Mouse (Mus musculus) embryonic facial prominence, embryonic 12.5 days (tissue): ENCODE results near the gene Cep112. TPM values are rescaled to one million over a fixed set of nuclear protein-coding genes. Genes with fewer than 3 reads are reported as not detected.

Experiments
- ATAC-seq: fragments of 200-750 bp; cut with Nextera tagmentation; 2 replicates; pipeline ENCODE4 v1.8.0; 2017; ENCODE audit not compliant: insufficient number of reproducible peaks, insufficient read depth, low FRiP score, low TSS enrichment
- H3K27ac ChIP-seq: fragments of 300-500 bp; sonication (generic); 2 replicates; pipeline ENCODE4 v1.5.1; 2016; ENCODE audit warnings: mild to moderate bottlenecking
- H3K27me3 ChIP-seq: fragments of 300-500 bp; sonication (generic); 2 replicates; pipeline ENCODE4 v1.6.1; 2016; ENCODE audit warnings: mild to moderate bottlenecking, moderate library complexity
- H3K36me3 ChIP-seq: fragments of 300-500 bp; sonication (generic); 2 replicates; pipeline ENCODE4 v1.6.1; 2016; ENCODE audit warnings: mild to moderate bottlenecking
- H3K4me1 ChIP-seq: fragments of 300-500 bp; sonication (generic); 2 replicates; pipeline ENCODE4 v1.6.1; 2016
- H3K4me2 ChIP-seq: fragments of 300-500 bp; sonication (generic); replicated peaks from 2 replicates; pipeline ENCODE4 v1.6.1; 2016; ENCODE audit warnings: mild to moderate bottlenecking, moderate library complexity
- H3K4me3 ChIP-seq: fragments of 300-500 bp; sonication (generic); 2 replicates; pipeline ENCODE4 v1.5.1; 2016; ENCODE audit warnings: mild to moderate bottlenecking
- H3K9ac ChIP-seq: fragments of 300-500 bp; sonication (generic); 2 replicates; pipeline ENCODE4 v1.6.1; 2016; ENCODE audit warnings: mild to moderate bottlenecking, moderate library complexity
- H3K9me3 ChIP-seq: fragments of 300-500 bp; sonication (generic); 2 replicates; pipeline ENCODE4 v1.6.1; 2016; ENCODE audit warnings: mild to moderate bottlenecking, moderate library complexity
- WGBS: fragments of 180-500 bp; shearing (Covaris S2); methylation state at CpG from one replicate; pipeline ENCODE4 v1.1.7; 2016; 5-methylcytosine and 5-hydroxymethylcytosine counted together
- polyA plus RNA-seq: library from polyadenylated mRNA; unstranded; fragments of >200 nt; fragmentation: Nextera tagmentation; extraction: Ambion mirVana; gene quantifications from 2 replicates; pipeline ENCODE4 v1.2.1, GENCODE M21; 2016

The Cep112 gene
- polyA plus RNA-seq, 1 experiment from 2014 or later = 13.8 TPM

DNA sequence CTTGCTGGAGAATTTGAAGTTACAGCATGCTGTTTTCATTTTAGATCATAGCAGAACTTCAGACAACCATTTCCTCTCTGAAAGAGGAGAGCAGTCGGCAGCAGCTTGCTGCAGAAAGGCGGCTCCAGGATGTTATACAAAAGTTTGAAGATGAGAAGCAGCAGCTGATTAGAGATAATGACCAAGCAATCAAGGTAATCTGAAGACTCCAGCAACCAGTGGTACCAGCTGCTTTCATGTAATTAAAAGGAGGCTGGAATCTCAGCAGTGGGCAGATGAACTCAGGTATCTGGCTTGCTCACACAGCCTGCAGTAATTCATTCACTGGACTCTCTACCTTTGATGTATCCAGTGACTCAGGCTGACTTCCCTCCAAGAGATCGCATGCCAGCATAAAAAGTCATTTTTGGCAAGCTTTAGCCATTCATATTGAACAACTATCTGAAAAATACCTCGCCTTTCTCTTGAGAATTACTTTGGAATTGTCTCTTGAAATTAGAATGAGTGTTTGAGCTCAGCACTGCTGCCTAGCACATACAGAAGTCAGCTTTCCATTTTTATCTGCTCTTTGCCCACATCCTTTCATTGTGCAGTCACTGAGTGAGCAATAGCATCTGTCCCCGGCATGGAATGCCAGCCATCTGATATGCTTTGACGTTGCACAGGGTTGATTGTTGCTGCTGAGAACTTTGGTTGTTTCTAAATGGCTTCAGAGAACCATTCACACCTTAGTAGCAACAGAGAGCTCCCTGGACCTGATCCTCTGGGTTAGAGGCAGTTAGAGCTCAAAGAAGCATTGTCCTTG lies 332.8 kb downstream of the Cep112 start:
- 0 out of 2 replicates have a peak overlapping the region, but pooled peaks have one; percentile 2 for H3K4me2 ChIP-seq
- 33% methylated on average over 6 of the region's 6 CpGs for WGBS
- peak overlapping the region; percentile 86 for H3K27ac ChIP-seq
- no peaks in the 10 kb centered on the region for H3K9me3 ChIP-seq
- H3K27me3 ChIP-seq = no peaks in the 10 kb centered on the region
- H3K4me3 ChIP-seq = no peak overlapping the region
- H3K9ac ChIP-seq = no peak overlapping the region
- no peak for ATAC-seq
- H3K4me1 ChIP-seq = peaks cover 13% of the 10 kb centered on the region
- no peaks in the 10 kb centered on the region for H3K36me3 ChIP-seq

DNA sequence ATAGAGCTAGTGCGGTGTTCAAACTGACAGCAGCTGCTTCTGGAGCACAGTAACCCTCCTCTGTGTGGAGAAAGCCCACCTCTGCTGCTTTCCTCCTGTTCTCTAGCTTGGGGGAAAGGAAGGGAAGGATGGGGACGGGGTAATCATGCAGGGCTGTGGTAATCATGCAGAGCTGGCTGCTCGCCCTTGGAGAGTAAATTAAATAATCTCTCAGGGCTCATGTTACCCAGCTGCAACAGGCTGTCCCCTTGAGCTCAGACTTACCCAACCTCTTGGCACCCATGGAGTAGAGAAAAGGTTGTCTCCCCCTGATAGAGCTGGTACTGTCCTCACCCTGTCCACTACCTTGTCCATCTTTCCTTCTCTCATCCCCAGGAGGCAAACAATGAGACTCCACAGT lies 345.1 kb downstream of the Cep112 start:
- WGBS = 30% methylated on average over 3 of the region's 3 CpGs
- no peaks in the 10 kb centered on the region for H3K9me3 ChIP-seq
- no peak overlapping the region for H3K4me2 ChIP-seq
- no peak overlapping the region for H3K4me3 ChIP-seq
- H3K9ac ChIP-seq = no peak overlapping the region
- ATAC-seq = peak; percentile 35; the same call in 1 of the 2 replicates
- H3K27me3 ChIP-seq = no peaks in the 10 kb centered on the region
- peaks cover 12% of the 10 kb centered on the region for H3K4me1 ChIP-seq
- H3K27ac ChIP-seq = no peak overlapping the region
- no peaks in the 10 kb centered on the region for H3K36me3 ChIP-seq

DNA sequence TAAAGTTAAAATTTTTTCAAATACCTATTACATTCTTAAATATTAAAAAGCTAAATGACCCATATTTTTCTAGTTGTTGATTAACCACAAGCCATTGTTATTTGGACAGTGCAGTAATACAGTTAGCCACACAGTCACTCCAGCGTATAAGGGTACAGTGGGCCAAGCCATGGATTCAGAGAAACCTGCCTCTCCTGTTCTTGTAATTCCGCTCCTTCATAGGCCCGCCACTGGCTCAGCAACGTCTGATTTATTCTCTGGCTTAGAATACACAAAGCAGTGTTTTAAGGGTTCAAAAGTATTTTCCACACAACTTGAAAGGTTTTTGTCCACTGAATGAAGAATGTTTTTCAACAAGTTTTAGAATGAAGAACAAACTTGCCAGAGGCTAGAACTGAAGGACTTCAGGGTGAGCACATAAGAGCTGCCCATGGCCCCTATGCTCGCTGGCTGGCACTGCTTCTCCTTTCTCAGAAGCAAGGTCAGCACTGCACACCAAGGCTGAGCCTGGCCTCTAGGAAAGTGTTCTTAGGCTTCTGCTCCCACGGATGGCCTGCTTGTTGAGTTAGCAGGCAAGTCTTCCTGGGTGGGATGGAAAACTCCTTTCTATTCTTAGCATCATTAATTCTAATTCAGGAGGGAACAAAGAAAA lies 349.2 kb downstream of the Cep112 start:
- H3K27ac ChIP-seq = no peak overlapping the region
- H3K36me3 ChIP-seq = no peaks in the 10 kb centered on the region
- H3K4me2 ChIP-seq = no peak overlapping the region
- no peak for ATAC-seq
- H3K4me3 ChIP-seq = no peak overlapping the region
- no peak overlapping the region for H3K9ac ChIP-seq
- no peaks in the 10 kb centered on the region for H3K27me3 ChIP-seq
- H3K9me3 ChIP-seq = no peaks in the 10 kb centered on the region
- 72% methylated on average over 6 of the region's 6 CpGs for WGBS
- peaks cover 12% of the 10 kb centered on the region for H3K4me1 ChIP-seq

DNA sequence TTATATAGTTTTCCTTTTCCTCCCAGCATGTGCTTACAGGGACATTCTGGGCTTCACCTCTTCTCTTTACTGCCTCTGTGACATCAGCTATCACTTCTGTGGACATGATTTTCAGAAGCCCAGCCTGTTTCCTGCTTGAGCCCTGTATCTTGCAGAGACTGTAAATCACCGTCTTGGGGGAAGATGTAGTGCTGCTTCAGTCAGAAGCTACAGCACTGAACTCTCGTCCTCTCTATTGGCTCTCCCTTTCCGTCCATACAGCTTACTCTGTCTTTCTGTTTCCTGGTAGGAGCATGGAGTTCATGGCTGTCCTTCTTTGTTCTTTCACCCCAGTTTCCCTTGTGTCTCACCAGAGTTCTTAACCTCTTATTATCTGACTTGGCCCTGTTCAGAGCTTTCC lies 352.2 kb downstream of the Cep112 start:
- Histone ChIP-seq H3K4me3 (no peak overlapping the region), H3K9me3 (no peaks in the 10 kb centered on the region), H3K27me3 (no peaks in the 10 kb centered on the region), H3K9ac (no peak overlapping the region), H3K27ac (no peak overlapping the region), H3K36me3 (no peaks in the 10 kb centered on the region), H3K4me2 (no peak overlapping the region), H3K4me1 (no peaks in the 10 kb centered on the region)
- ATAC-seq = no peak
- 66% methylated on average over 3 of the region's 3 CpGs for WGBS

DNA sequence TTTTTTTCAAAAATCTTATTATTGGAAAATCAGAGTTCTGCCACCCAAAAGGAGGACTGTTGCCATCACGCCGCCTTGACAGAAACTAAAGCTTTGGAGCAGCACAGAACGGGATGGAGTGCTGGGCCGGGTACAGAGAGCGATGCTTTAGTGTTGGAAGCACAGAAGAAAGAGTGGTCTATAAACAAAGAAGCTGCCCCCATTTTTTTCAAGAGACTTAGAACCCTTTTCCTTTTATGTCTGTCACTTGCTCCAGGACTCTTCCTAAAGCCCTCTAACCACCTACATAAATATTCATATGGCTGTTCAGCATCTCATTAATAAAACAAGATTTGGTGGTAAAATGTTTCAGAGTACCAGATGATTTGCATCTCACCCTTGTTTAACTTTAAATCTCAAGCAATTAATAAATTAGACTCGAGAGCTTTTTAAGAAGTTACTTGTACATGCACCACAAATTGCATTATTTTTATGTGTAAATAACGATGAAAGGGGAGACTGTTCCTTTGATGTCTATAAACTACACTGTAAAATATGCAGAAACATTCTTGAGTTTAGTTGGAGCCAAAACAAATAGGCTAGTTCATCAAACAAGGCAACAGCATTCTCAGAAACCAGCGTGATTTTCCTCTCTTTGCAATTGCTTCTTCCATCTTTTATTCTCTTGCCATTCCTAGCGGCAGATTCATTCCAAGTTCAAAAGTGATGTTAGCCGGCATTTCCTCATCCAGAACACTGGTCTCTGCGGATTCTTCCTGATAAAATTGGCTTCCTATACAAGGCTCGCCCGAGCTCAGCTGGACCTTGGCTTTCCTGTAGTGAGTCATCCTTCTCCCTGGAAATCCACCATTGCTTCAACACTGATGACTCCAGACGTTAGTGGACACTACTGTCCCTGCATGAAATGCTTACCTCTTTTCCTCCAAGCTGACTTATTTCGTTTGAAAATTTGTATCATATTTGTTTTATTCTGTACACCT lies 355.6 kb downstream of the Cep112 start:
- H3K4me3 ChIP-seq = no peak overlapping the region
- H3K4me2 ChIP-seq = no peak overlapping the region
- H3K4me1 ChIP-seq = no peaks in the 10 kb centered on the region
- no peaks in the 10 kb centered on the region for H3K27me3 ChIP-seq
- no peak for ATAC-seq
- H3K36me3 ChIP-seq = no peaks in the 10 kb centered on the region
- no peak overlapping the region for H3K27ac ChIP-seq
- 87% methylated on average over 15 of the region's 15 CpGs for WGBS
- H3K9me3 ChIP-seq = no peaks in the 10 kb centered on the region
- no peak overlapping the region for H3K9ac ChIP-seq

DNA sequence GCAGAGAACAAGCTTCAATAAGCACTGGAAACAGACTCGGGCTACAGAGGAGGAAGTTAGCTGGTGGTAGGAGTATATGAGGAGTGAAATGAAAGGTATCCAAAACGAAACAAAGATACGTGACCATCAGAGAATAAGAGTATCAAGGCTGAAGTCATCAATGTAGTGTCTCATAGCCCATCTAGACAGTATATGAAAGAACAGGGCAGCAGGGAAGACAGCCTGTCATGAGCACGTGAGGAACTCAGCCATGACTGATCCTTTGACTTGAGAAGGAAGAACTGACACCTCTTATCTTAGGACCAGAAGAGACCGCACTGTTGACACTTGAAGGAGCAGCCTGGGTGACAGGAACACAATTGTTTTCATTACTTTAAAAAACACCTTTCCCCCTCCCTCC lies 373.4 kb downstream of the Cep112 start:
- no peak for ATAC-seq
- Histone ChIP-seq H3K27me3 (no peaks in the 10 kb centered on the region), H3K4me3 (no peak overlapping the region), H3K4me1 (no peaks in the 10 kb centered on the region; the same call in 1 of the 2 replicates), H3K4me2 (no peak overlapping the region), H3K9me3 (no peaks in the 10 kb centered on the region), H3K27ac (no peak overlapping the region), H3K9ac (no peak overlapping the region), H3K36me3 (no peaks in the 10 kb centered on the region)
- 73% methylated on average over 5 of the region's 5 CpGs for WGBS

DNA sequence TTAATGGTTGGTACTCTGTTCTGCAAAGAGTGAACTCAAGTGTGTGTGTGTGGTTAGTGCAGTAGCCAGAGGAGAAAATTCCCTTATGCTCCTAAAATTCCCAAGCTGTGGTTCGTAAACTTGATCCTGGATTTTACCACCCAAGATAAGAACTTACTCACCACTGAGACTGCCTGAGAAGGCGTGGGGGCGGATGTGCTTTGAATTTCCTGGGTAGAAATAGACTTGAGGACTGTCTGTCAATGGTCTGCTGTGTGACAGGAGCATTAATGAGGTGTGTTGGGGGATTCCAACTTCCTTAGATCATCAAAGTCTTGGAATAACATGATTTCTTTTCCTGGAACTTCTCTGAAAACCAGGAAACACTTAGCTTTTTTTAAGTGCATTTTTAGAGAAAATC lies 374.7 kb downstream of the Cep112 start:
- no peaks in the 10 kb centered on the region for H3K9me3 ChIP-seq
- no peaks in the 10 kb centered on the region for H3K36me3 ChIP-seq
- no peak overlapping the region for H3K4me2 ChIP-seq
- H3K27ac ChIP-seq = no peak overlapping the region
- H3K9ac ChIP-seq = no peak overlapping the region
- H3K27me3 ChIP-seq = no peaks in the 10 kb centered on the region
- no peaks in the 10 kb centered on the region; the same call in 1 of the 2 replicates for H3K4me1 ChIP-seq
- ATAC-seq = no peak
- H3K4me3 ChIP-seq = no peak overlapping the region
- WGBS = 57% methylated on average over 3 of the region's 3 CpGs

DNA sequence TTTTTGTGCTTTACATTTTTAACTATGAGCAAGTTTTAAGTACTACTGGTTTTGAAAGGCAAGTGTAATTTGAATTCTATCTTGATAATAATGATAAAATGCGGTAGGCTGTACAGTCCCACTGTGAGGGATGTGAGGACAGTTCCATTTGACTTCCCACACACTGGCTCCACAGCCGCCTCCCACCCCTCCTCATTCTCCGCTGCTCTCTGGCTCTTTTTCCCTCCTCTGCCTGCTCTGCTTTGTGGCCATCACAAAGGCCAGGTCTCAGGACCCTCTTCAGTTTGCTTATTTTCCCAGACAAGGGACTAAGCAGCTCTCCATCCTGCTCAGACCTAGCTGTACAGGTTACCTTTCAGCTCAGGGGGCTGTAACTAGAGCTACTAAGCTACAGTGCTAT lies 379.0 kb downstream of the Cep112 start:
- Histone ChIP-seq H3K27me3 (no peaks in the 10 kb centered on the region), H3K9me3 (no peaks in the 10 kb centered on the region), H3K27ac (no peak overlapping the region), H3K9ac (no peak overlapping the region), H3K4me1 (no peaks in the 10 kb centered on the region; the same call in 1 of the 2 replicates), H3K4me2 (no peak overlapping the region), H3K4me3 (no peak overlapping the region), H3K36me3 (no peaks in the 10 kb centered on the region)
- ATAC-seq = no peak
- WGBS = 65% methylated on average over 3 of the region's 3 CpGs

DNA sequence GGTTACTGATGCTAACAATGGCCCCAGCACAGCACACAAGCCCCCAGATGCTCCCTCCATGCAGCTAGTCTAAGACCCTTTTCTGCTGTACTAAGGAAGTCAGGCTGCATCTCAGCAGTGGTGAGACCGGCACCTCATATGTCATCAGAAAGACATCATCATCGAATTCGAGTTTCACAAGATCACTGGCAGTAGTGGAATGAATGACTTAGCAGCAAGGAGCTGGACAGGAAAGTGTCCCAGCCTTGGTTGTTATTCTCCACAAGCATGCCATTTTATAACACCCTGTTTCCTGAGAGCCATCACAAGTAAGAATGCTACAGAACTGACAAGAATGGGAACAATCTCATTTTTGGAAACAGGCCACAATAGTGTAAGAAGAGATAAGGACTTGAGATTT lies 381.0 kb downstream of the Cep112 start:
- no peaks in the 10 kb centered on the region for H3K9me3 ChIP-seq
- H3K9ac ChIP-seq = no peak overlapping the region
- ATAC-seq = no peak
- H3K4me3 ChIP-seq = no peak overlapping the region
- no peaks in the 10 kb centered on the region for H3K36me3 ChIP-seq
- no peaks in the 10 kb centered on the region for H3K27me3 ChIP-seq
- H3K4me2 ChIP-seq = no peak overlapping the region
- no peak overlapping the region for H3K27ac ChIP-seq
- 84% methylated on average over 3 of the region's 3 CpGs for WGBS
- H3K4me1 ChIP-seq = no peaks in the 10 kb centered on the region

DNA sequence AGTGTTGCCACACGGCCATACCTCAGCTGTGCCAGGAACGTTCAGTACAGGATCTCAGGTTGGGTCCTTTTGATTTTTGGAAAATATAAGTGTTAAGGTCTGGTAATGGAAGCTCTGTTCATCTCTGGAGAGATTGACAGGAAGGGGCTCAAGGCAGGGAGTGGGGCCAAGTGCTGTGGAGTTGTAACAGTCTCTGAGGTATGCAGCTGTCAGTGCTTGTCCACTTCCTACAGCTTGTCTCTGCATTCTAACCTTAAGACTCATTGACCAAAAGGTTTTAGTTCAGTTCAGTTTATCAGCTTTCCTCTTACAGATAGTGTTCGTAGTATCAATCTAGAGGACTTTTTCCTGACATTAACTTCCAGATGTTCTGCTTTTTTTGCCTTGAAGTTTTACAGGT lies 384.6 kb downstream of the Cep112 start:
- H3K4me2 ChIP-seq = no peak overlapping the region
- H3K27ac ChIP-seq = no peak overlapping the region
- no peaks in the 10 kb centered on the region for H3K27me3 ChIP-seq
- no peaks in the 10 kb centered on the region for H3K9me3 ChIP-seq
- H3K4me1 ChIP-seq = no peaks in the 10 kb centered on the region
- H3K9ac ChIP-seq = no peak overlapping the region
- WGBS = 92% methylated on average over 3 of the region's 3 CpGs
- H3K36me3 ChIP-seq = no peaks in the 10 kb centered on the region
- H3K4me3 ChIP-seq = no peak overlapping the region
- ATAC-seq = no peak

DNA sequence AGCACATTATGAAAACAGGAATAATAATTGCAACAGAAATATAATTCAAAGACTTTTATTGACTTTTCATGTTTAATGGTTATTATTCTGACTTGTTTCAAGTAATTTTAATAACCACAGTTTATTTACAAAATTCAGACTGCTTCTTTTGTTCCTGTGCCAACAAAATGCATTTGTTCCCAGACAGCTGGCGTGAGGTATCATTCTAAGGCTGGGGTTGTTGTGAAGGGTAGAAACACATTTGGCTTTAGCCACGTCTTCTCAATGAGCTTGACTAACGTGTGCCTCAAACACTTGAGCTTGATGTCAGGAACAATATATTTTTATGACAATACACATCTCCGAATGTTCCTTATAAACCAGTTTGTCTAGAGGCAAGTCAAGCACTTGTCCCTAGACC lies 396.8 kb downstream of the Cep112 start:
- Histone ChIP-seq H3K36me3 (no peaks in the 10 kb centered on the region), H3K27me3 (no peaks in the 10 kb centered on the region), H3K4me1 (0 out of 2 replicates have a peak, but pooled peaks cover 10% of the 10 kb centered on the region), H3K4me3 (no peak overlapping the region), H3K27ac (no peak overlapping the region), H3K4me2 (no peak overlapping the region), H3K9me3 (no peaks in the 10 kb centered on the region), H3K9ac (no peak overlapping the region)
- ATAC-seq = no peak
- WGBS = 68% methylated on average over 4 of the region's 4 CpGs
